Mouse (Mus musculus): ENCODE data around the gene Sytl2. TPM values are rescaled to one million over a fixed set of nuclear protein-coding genes. Genes with fewer than 3 reads are reported as not detected.

Gene Sytl2
- polyA plus RNA-seq, 1 experiment from 2014 or later, result 8.9 TPM

DNA sequence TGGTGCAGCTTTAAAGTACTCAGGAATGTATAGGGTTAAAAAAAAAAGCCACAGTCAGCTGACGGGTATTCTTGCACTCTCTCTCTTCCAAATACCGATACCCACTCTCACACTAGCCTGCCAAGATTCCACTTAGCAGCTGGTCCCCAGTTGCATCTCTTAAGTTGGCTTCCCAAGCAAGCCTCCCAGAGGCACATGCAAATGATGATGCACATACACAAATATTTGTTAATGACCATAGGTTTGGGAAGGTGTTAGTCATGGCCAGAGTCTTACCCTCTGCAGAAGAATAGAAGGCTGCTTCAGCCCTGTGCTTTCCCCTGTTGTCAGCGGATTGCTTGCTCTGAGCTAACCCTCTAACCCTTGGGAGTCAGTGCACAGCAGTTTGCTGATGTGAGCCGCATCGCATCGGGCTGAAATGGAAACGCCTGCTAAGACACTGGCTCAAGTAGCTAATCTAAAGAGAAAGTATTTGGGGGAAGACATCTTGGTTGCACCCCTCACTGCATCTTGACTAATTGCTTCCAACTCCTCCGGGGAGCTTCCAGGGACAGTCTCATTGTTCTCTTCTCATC is 84.9 kb downstream of the Sytl2 start:
- Histone ChIP-seq H3K27ac (no peak overlapping the region), H3K27me3 (no peaks in the 10 kb centered on the region), H3K4me3 (no peak overlapping the region), H3K4me2 (replicated peaks) (peak overlapping the region; percentile 23), H3K36me3 (no peaks in the 10 kb centered on the region), H3K4me1 (peaks cover 4% of the 10 kb centered on the region; the same call in 1 of the 2 replicates), H3K9ac (no peak overlapping the region), H3K9me3 (no peaks in the 10 kb centered on the region)
- 2% methylated on average over 8 of the region's 8 CpGs for WGBS
- 0 out of 2 replicates have a peak, but pooled peaks have one; percentile 22 for ATAC-seq (ENCODE audit: insufficient number of reproducible peaks, insufficient read depth, low FRiP score, low TSS enrichment)

DNA sequence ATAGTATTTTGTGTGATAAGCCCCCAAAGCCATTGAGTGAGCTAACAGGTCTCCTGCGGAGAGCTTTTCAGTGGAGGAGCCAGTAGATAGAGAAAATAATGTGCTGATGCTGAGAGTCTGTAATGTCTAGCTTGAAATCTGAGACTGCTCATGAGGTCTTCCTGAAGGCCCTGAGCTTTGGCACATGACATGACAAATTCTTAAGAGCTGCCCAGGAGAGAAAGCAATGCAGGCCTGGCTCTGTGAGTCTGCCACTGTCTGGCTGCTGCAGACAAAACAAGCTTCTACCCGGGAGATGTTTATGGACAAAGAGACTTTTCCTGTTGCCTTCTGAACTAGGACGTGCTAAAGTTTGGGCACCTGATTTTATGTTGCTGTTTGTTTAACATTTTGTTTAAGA is 87.7 kb downstream of the Sytl2 start:
- Histone ChIP-seq H3K9ac (no peak overlapping the region), H3K9me3 (no peaks in the 10 kb centered on the region), H3K36me3 (no peaks in the 10 kb centered on the region), H3K27me3 (no peaks in the 10 kb centered on the region), H3K4me2 (replicated peaks) (no peak overlapping the region), H3K27ac (no peak overlapping the region), H3K4me3 (no peak overlapping the region), H3K4me1 (peaks cover 4% of the 10 kb centered on the region; the same call in 1 of the 2 replicates)
- ATAC-seq (ENCODE audit: insufficient number of reproducible peaks, insufficient read depth, low FRiP score, low TSS enrichment), result no peak
- WGBS, result 35% methylated on average over 3 of the region's 3 CpGs

- Histone ChIP-seq H3K4me2 (replicated peaks) (no peak overlapping the region), H3K4me3 (no peak overlapping the region), H3K27me3 (no peaks in the 10 kb centered on the region), H3K9me3 (no peaks in the 10 kb centered on the region), H3K36me3 (no peaks in the 10 kb centered on the region), H3K27ac (no peak overlapping the region), H3K4me1 (no peaks in the 10 kb centered on the region), H3K9ac (no peak overlapping the region)
- WGBS, result 49% methylated on average over 4 of the region's 4 CpGs
- no peak for ATAC-seq (ENCODE audit: insufficient number of reproducible peaks, insufficient read depth, low FRiP score, low TSS enrichment)
Measured at GRCm38 (mm10) chr7:90395073-90395472, 93.0 kb downstream of the Sytl2 start.

- no peak overlapping the region for H3K9ac ChIP-seq
- 75% methylated on average over 5 of the region's 5 CpGs for WGBS
- H3K4me3 ChIP-seq, result no peak overlapping the region
- no peaks in the 10 kb centered on the region for H3K4me1 ChIP-seq
- H3K27me3 ChIP-seq, result no peaks in the 10 kb centered on the region
- H3K36me3 ChIP-seq, result no peaks in the 10 kb centered on the region
- no peak overlapping the region for H3K27ac ChIP-seq
- no peaks in the 10 kb centered on the region for H3K9me3 ChIP-seq
- no peak for ATAC-seq (ENCODE audit: insufficient number of reproducible peaks, insufficient read depth, low FRiP score, low TSS enrichment)
- no peak overlapping the region for H3K4me2 ChIP-seq (replicated peaks)
Measured at GRCm38 (mm10) chr7:90395928-90396327, 93.9 kb downstream of the Sytl2 start.

- H3K9ac ChIP-seq, result no peak overlapping the region
- no peak overlapping the region for H3K4me3 ChIP-seq
- H3K36me3 ChIP-seq, result no peaks in the 10 kb centered on the region
- no peaks in the 10 kb centered on the region for H3K27me3 ChIP-seq
- WGBS, result 47% methylated on average over 3 of the region's 3 CpGs
- no peaks in the 10 kb centered on the region for H3K4me1 ChIP-seq
- no peak overlapping the region for H3K27ac ChIP-seq
- H3K4me2 ChIP-seq (replicated peaks), result no peak overlapping the region
- no peaks in the 10 kb centered on the region for H3K9me3 ChIP-seq
- no peak for ATAC-seq (ENCODE audit: insufficient number of reproducible peaks, insufficient read depth, low FRiP score, low TSS enrichment)
Measured at GRCm38 (mm10) chr7:90409934-90410333, 107.9 kb downstream of the Sytl2 start.

DNA sequence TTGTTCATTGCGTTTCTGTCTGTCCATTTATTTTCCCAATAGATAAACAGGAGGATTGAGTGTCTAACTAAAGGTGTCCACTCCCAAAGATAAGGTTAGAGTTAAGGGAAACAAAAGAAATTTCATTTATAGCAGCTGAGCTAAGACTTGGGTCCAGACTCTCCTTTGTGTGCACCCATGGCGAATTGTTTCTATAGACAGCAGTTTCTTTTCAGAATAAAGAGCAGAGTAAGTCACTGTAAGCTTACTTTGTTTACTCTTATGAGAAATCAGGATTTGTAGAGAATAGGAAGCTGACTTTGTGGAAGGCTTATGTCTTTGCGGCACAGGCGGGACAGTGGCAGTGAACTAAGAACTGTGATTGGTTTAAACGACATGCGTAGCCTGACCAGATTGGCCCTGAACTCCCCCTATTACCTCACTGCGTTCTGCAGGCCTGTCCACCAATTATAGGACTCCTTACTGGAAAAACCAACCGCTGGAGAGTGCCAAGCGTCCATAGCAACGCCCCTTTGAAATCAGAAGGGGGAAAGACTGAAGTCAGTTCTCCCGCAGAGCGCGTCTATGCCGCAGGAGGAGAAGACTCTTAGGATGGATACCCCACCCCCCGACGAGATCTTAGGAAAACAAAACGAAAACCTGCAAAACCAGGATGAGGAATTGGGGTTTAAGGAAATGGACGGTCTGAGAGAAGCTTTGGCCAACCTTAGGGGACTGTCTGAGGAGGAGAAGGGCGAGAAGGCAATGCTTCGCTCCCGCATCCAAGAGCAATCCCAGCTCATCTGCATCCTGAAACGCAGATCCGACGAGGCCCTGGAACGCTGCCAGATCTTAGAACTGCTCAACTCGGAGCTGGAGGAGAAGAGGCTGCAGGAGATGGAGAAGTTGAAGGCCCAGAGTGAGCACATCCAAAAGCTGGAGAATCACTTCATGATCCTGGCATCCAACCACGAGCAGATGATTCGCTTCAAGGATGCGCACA is 124.3 kb downstream of the Sytl2 start, which contains the start of gene Ccdc89:
Gene Ccdc89 (plus strand): TSS at position 558 of the 982 bp plus-strand sequence.
- WGBS, result 20% methylated on average over 29 of the region's 29 CpGs
- peak within 1 kb of the TSS; percentile 43; the same call in 1 of the 2 replicates for H3K9ac ChIP-seq
- no peak within 1 kb of the TSS for H3K27ac ChIP-seq
- no peaks in the 10 kb centered on the region for H3K36me3 ChIP-seq
- 0 out of 2 replicates have a peak, but pooled peaks cover 4% of the 10 kb centered on the region for H3K4me1 ChIP-seq
- no peaks in the 10 kb centered on the region for H3K27me3 ChIP-seq
- peak within 1 kb of the TSS; percentile 34 for H3K4me3 ChIP-seq
- peak within 1 kb of the TSS; percentile 62 for H3K4me2 ChIP-seq (replicated peaks)
- ATAC-seq (ENCODE audit: insufficient number of reproducible peaks, insufficient read depth, low FRiP score, low TSS enrichment), result peak; percentile 100
- H3K9me3 ChIP-seq, result no peaks in the 10 kb centered on the region

GRCm38 (mm10) chr7:90427006-90427405 is 125.0 kb downstream of the Sytl2 start:
- 63% methylated on average over 9 of the region's 9 CpGs for WGBS
- Histone ChIP-seq H3K27ac (no peak overlapping the region), H3K27me3 (no peaks in the 10 kb centered on the region), H3K9ac (peak overlapping the region; percentile 43; the same call in 1 of the 2 replicates), H3K4me3 (peak overlapping the region; percentile 34; the same call in 1 of the 2 replicates), H3K4me2 (replicated peaks) (peak overlapping the region; percentile 62), H3K36me3 (no peaks in the 10 kb centered on the region), H3K9me3 (no peaks in the 10 kb centered on the region), H3K4me1 (0 out of 2 replicates have a peak, but pooled peaks cover 4% of the 10 kb centered on the region)
- ATAC-seq (ENCODE audit: insufficient number of reproducible peaks, insufficient read depth, low FRiP score, low TSS enrichment), result no peak

DNA sequence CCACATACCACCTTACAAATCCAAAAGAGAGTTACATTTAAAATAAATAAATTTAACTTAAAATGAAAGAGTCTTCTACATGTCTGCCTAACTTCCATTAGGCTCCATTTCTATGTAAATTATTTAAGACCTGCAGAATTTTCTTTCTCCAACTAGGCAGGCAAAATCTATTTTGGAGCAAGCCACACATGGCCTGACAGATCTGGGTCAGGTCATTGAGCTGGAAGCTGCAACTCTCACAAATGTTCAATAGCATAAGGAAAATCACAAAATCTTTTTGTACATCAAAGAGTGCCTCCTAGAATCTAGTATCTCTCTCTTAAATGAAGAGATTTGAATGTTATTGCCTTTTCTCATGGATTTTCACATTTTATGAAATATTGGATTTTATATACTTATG is 130.2 kb downstream of the Sytl2 start:
- no peak overlapping the region for H3K27ac ChIP-seq
- no peaks in the 10 kb centered on the region for H3K36me3 ChIP-seq
- no peaks in the 10 kb centered on the region for H3K9me3 ChIP-seq
- ATAC-seq (ENCODE audit: insufficient number of reproducible peaks, insufficient read depth, low FRiP score, low TSS enrichment), result no peak
- no peak overlapping the region for H3K4me3 ChIP-seq
- H3K9ac ChIP-seq, result no peak overlapping the region
- H3K4me2 ChIP-seq (replicated peaks), result no peak overlapping the region
- H3K4me1 ChIP-seq, result 0 out of 2 replicates have a peak, but pooled peaks cover under 1% of the 10 kb centered on the region
- H3K27me3 ChIP-seq, result no peaks in the 10 kb centered on the region

DNA sequence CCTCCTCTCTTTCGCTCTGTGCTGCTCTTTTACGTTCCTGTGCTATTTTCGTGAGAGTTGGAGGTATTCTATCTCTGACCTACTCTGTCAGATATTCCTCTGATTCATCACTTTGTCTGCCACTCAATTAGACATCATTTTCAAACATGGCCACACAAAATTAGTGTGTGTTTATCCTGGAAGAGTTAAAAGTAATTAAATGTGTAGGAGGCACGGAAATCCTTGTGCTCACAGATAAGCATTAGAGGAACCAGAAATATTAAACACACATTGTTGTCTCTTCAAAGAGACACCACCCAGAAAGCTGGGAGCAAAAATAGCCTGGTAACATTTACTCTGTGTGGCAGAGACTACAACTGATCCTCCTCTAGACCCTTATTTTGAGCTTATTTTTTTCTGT is 138.0 kb downstream of the Sytl2 start:
- no peaks in the 10 kb centered on the region for H3K9me3 ChIP-seq
- WGBS, result 88% methylated on average over 4 of the region's 4 CpGs
- H3K9ac ChIP-seq, result no peak overlapping the region
- H3K4me3 ChIP-seq, result no peak overlapping the region
- no peaks in the 10 kb centered on the region for H3K4me1 ChIP-seq
- no peak for ATAC-seq (ENCODE audit: insufficient number of reproducible peaks, insufficient read depth, low FRiP score, low TSS enrichment)
- no peak overlapping the region for H3K4me2 ChIP-seq (replicated peaks)
- H3K27ac ChIP-seq, result no peak overlapping the region
- H3K27me3 ChIP-seq, result no peaks in the 10 kb centered on the region
- H3K36me3 ChIP-seq, result no peaks in the 10 kb centered on the region

DNA sequence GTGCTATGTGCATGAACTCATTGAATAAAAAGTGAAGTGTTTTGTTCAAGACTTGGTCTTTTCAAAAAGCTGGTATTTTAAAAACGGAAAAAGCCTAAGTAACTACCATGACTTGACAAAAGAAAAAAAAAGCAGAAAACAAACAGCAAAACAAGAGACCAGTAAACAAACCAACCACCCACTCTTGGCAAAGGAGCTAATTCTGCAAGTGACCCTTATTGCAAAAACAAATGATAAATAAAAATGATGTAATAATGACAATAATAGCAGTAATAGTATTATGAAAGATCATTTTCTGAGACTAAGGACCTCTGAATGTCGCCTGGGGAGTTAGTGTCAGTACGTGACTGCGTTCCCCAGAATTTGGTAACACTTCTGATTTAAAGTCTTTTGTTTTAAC is 140.0 kb downstream of the Sytl2 start:
- no peaks in the 10 kb centered on the region for H3K9me3 ChIP-seq
- H3K27me3 ChIP-seq, result no peaks in the 10 kb centered on the region
- H3K4me1 ChIP-seq, result no peaks in the 10 kb centered on the region
- peak overlapping the region; percentile 22 for H3K9ac ChIP-seq
- WGBS, result 15% methylated on average over 4 of the region's 4 CpGs
- ATAC-seq (ENCODE audit: insufficient number of reproducible peaks, insufficient read depth, low FRiP score, low TSS enrichment), result no peak
- peak overlapping the region; percentile 43 for H3K4me2 ChIP-seq (replicated peaks)
- H3K36me3 ChIP-seq, result no peaks in the 10 kb centered on the region
- H3K4me3 ChIP-seq, result peak overlapping the region; percentile 96
- H3K27ac ChIP-seq, result 0 out of 2 replicates have a peak overlapping the region, but pooled peaks have one; percentile 99

GRCm38 (mm10) chr7:90442518-90443080 is 140.5 kb downstream of the Sytl2 start, which contains the start of gene Crebzf:
Gene Crebzf (plus strand): TSS chr7:90442729.
- Histone ChIP-seq H3K9ac (peak within 1 kb of the TSS; percentile 99), H3K4me2 (replicated peaks) (peak within 1 kb of the TSS; percentile 93), H3K4me3 (peak within 1 kb of the TSS; percentile 96), H3K27me3 (no peaks in the 10 kb centered on the region), H3K9me3 (no peaks in the 10 kb centered on the region), H3K36me3 (no peaks in the 10 kb centered on the region), H3K4me1 (no peaks in the 10 kb centered on the region), H3K27ac (peak within 1 kb of the TSS; percentile 99)
- under 1% methylated on average over 53 of the region's 54 CpGs for WGBS
- peak; percentile 91 for ATAC-seq (ENCODE audit: insufficient number of reproducible peaks, insufficient read depth, low FRiP score, low TSS enrichment)

Data from embryonic facial prominence, embryonic 12.5 days (tissue).